Mouse (Mus musculus): ENCODE measurements around the gene Cacnb1. TPM values are rescaled to one million over a fixed set of nuclear protein-coding genes. Genes with fewer than 3 reads are reported as not detected.

Cacnb1 gene
- total and polyA plus RNA-seq, 3 experiments = 0.36 to 0.55 TPM; not detected in 1

DNA sequence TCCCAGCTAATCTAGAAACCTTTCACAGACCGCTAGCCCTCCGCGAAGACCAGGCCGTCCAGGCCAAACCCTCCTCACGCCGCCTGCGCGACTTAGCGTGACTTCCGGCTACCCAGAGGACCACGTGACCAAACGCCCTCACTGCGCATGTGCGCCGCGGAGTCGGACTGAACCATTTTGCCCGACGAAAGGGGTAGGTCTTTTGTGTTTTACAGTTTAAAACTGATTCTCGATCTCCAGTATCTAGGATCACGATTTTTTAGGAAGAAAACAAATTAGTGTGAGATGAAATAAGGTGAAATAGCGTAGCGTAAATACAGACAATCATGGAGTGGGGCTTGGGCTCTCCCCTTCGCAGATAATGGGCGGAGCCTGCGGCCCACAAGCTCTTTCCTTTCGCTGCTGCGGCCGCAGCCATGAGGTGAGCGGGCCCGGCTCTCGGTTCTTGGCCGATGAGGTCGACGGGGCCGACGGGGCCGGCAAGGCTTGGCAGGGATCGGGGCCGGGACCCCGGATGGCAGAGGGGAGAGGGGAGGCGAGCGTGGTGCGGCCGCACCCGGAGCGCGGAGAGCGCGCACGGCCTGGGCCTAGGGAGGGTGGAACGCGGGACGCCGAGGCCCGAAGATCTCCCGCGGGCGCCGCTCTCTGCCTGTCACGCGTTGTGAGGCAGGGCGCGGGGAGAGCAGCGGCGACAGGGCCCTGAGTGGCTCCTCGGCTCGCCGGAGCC lies 3.9 kb upstream of the Cacnb1 start, which contains the start of gene Rpl19 (continued):
- TF ChIP-seq ZKSCAN1 (IDR thresholded peaks at IDR 0.05; ENCODE audit: borderline replicate concordance, low read depth, low read length) (no peak), JUND (conservative IDR thresholded peaks at IDR 0.05; ENCODE audit: low read depth, low read length) (0 out of 2 replicates have a peak, but pooled peaks have one; percentile 49), PAX5 (IDR thresholded peaks at IDR 0.05; ENCODE audit: low read length) (no peak), HCFC1 (IDR thresholded peaks at IDR 0.05; ENCODE audit: low read depth, low read length) (peak; percentile 83), POLR2A (IDR thresholded peaks at IDR 0.05; ENCODE audit: low read depth, low read length) (peak; percentile 97), ETS1 (conservative IDR thresholded peaks at IDR 0.05; ENCODE audit: low read depth, low read length) (0 out of 2 replicates have a peak, but pooled peaks have one; percentile 4), ELF1 (IDR thresholded peaks at IDR 0.05; ENCODE audit: low read depth, low read length) (peak; percentile 98), UBTF (IDR thresholded peaks at IDR 0.05; ENCODE audit: low read depth, low read length) (no peak), KAT2A (IDR thresholded peaks at IDR 0.05; ENCODE audit: insufficient replicate concordance, low read length) (peak; percentile 82), RCOR1 (conservative IDR thresholded peaks at IDR 0.05; ENCODE audit: low read depth, low read length) (peak; percentile 24; the same call in 1 of the 2 replicates), MXI1 (IDR thresholded peaks at IDR 0.05; ENCODE audit: low read depth, low read length) (peak; percentile 91), ZC3H11A (IDR thresholded peaks at IDR 0.05; ENCODE audit: low read depth, low read length) (no peak), MAZ (IDR thresholded peaks at IDR 0.05; ENCODE audit: low read depth, low read length) (0 out of 2 replicates have a peak, but pooled peaks have one; percentile 25), TBP (conservative IDR thresholded peaks at IDR 0.05; ENCODE audit: low read depth, low read length) (peak; percentile 97), MAFK (IDR thresholded peaks at IDR 0.05; ENCODE audit: insufficient replicate concordance, low read length) (no peak), CHD1 (IDR thresholded peaks at IDR 0.05; ENCODE audit: low read depth, low read length) (peak; percentile 100), SIN3A (IDR thresholded peaks at IDR 0.05; ENCODE audit: low read length) (peak; percentile 57; the same call in 1 of the 2 replicates), MYC (IDR thresholded peaks at IDR 0.05; ENCODE audit: low read depth, low read length) (peak; percentile 97), USF1 (IDR thresholded peaks at IDR 0.05; ENCODE audit: low read depth, low read length) (peak; percentile 100), SMC3 (IDR thresholded peaks at IDR 0.05; ENCODE audit: low read depth, low read length) (no peak), CTCF (conservative IDR thresholded peaks at IDR 0.05 in 1 of 2, IDR thresholded peaks at IDR 0.05 in 1 of 2; ENCODE audit: low read depth in 2 of 2, low read length in 2 of 2) (no peak), MAX (IDR thresholded peaks at IDR 0.05; ENCODE audit: low read length) (peak; percentile 100)

DNA sequence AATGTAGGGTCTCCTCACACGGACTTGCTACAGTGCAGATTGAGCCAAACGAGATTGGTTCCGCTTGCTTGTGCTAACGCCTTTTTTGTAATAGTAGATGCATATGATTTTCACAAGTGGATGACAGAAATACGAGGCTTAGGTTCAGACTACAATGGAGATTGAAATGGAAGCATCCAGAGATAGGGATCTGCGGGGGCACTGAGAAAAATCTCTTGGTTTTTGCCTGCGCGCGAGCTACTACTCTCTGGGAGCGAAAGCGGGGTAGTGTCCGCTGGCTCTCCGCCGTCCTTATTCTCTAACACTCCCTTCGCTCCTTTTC lies 3.4 kb upstream of the Cacnb1 start:
- Histone ChIP-seq H3K9ac (ENCODE audit: insufficient read depth, low read depth) (peak overlapping the region; percentile 94), H3K36me3 (replicated peaks in 1 of 2; ENCODE audit: control insufficient read depth in 1 of 2, insufficient read depth in 1 of 2, low read length in 1 of 2) (peaks cover 31 to 34% of the 10 kb centered on the region in 2 experiments), H3K9me3 (replicated peaks; ENCODE audit: low read length) (no peaks in the 10 kb centered on the region), H3K79me2 (replicated peaks; ENCODE audit: control insufficient read depth, extremely low read depth, insufficient read depth, poor library complexity, severe bottlenecking) (peaks cover 23% of the 10 kb centered on the region), H3K27me3 (replicated peaks) (peaks cover 11% of the 10 kb centered on the region), H3K4me3 (replicated peaks in 1 of 3; ENCODE audit: low read depth in 2 of 3, low read length in 2 of 3, poor library complexity in 1 of 3) (peak overlapping the region; percentile 55 to 98 (median 92)), H3K4me1 (ENCODE audit: control insufficient read depth in 1 of 2, insufficient read depth in 2 of 2) (peaks cover 16 to 51% of the 10 kb centered on the region in 2 experiments), H3K27ac (ENCODE audit: insufficient read depth, low read depth) (peak overlapping the region; percentile 22; the same call in 1 of the 2 replicates), H3K4me2 (ENCODE audit: insufficient read depth, low read depth, poor library complexity, severe bottlenecking) (peak overlapping the region; percentile 64)
- DNase-seq (ENCODE audit: extremely low read depth) = no peak
- dilution Hi-C loops (cut with MboI; ENCODE audit: extremely low pct_ligation_motif_present, extremely low pct_unique_long_range_greater_than_20kb, low sequenced_read_pairs) (no loop called here), in situ Hi-C loops (cut with MboI; ENCODE audit: low pct_ligation_motif_present, low pct_unique_long_range_greater_than_20kb, low sequenced_read_pairs) (loop anchor here (5.0 kb wide), 2 partner anchors 34 to 56 kb away; no protein-coding TSS in a partner anchor)
- TF ChIP-seq ZNF384 (IDR thresholded peaks at IDR 0.05; ENCODE audit: low read depth, low read length) = no peak
